23 mouse cellular contexts compared by ENCODE assay signal in the genomic region with DNA sequence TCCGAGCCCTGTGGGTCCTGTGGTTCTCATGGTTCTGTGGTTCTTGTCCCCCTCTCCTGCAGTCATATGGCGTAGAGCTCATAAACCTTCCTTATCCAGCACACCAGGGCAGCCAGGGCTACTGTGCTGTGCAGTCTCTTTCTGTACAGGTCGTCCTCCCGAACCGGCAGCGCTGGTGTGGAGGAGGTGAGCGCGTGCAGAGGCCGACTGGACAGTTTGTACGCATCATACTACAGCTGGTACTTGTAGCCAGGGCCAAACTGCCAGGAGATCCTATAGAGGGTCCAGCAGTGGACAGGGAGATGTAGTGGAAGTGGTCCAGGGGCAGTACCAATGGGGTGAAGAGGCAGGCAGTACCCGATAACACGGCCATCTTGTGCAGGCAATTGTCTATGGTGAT. TPM values are rescaled to one million over a fixed set of nuclear protein-coding genes. Genes with fewer than 3 reads are reported as not detected.
A peak's percentile ranks its signal among the peaks of the same experiment; 100 is the strongest.
DNase-seq lines count a peak whose midpoint lies in the region; ATAC-seq and TF ChIP-seq lines count a peak whose summit lies in the region.
"Had no signal": no experiment of that assay in that cellular context is flagged by ENCODE, and none has a peak within 500 bp of the region (broad histone marks: within the 10 kb centered on the region; RNA-seq: fewer than 3 reads in every experiment).

No protein-coding gene starts in this region.

- no peak for TF ChIP-seq RAD21 in MEL (IDR thresholded peaks at IDR 0.05; ENCODE audit: low read depth, low read length)

- H3K36me3 ChIP-seq in midbrain, embryonic 13.5 days = no peaks in the 10 kb centered on the region
- H3K36me3 ChIP-seq in midbrain, embryonic 10.5 days = no peaks in the 10 kb centered on the region
- no peaks in the 10 kb centered on the region for H3K36me3 ChIP-seq in MEL (ENCODE audit: control insufficient read depth in 1 of 2, insufficient read depth in 2 of 2, low read length in 2 of 2)
- H3K36me3 ChIP-seq: embryonic facial prominence, embryonic 10.5 days; embryonic facial prominence, embryonic 13.5 days; forebrain, embryonic 12.5 days; forebrain, embryonic 15.5 days had no signal

- H3K27ac ChIP-seq in midbrain, embryonic 13.5 days = no peak overlapping the region
- no peak overlapping the region for H3K27ac ChIP-seq in midbrain, embryonic 10.5 days (replicated peaks)
- H3K27ac ChIP-seq in MEL (ENCODE audit: control insufficient read depth, low read depth, low read length) = no peak overlapping the region
- H3K27ac ChIP-seq: embryonic facial prominence, embryonic 10.5 days; embryonic facial prominence, embryonic 13.5 days; forebrain, embryonic 12.5 days; forebrain, embryonic 15.5 days; heart, adult 2 months; hindbrain, embryonic 14.5 days; hindbrain, postnatal 0 days had no signal

- H3K9me3 ChIP-seq in midbrain, embryonic 13.5 days = no peaks in the 10 kb centered on the region
- H3K9me3 ChIP-seq in midbrain, embryonic 10.5 days (replicated peaks) = no peaks in the 10 kb centered on the region
- H3K9me3 ChIP-seq in MEL (replicated peaks; ENCODE audit: insufficient read depth, low read length) = no peaks in the 10 kb centered on the region
- H3K9me3 ChIP-seq: embryonic facial prominence, embryonic 10.5 days; embryonic facial prominence, embryonic 13.5 days; forebrain, embryonic 12.5 days; forebrain, embryonic 15.5 days had no signal

- TF ChIP-seq CTCF in MEL (IDR thresholded peaks at IDR 0.05 in 2 of 3, conservative IDR thresholded peaks at IDR 0.05 in 1 of 3; ENCODE audit: control insufficient read depth in 1 of 3, insufficient read depth in 1 of 3, low read depth in 2 of 3, low read length in 3 of 3, poor library complexity in 1 of 3, severe bottlenecking in 1 of 3) = no peak

- peak; percentile 0 for DNase-seq in adrenal gland, postnatal 25 days
- DNase-seq in adrenal gland, postnatal 14 days = no peak
- DNase-seq in gastrocnemius, postnatal 14 days = peak; percentile 2
- no peak for DNase-seq in gastrocnemius, postnatal 36 days
- DNase-seq in midbrain, embryonic 10.5 days (ENCODE audit: low spot score) = no peak
- DNase-seq in MEL (ENCODE audit: low read depth, low spot score) = no peak
- DNase-seq: adrenal gland, postnatal 10 days; cerebellum, adult 11-12 months; cerebellum, adult 8-10 months; embryo, embryonic 11 days; heart, adult 2 months had no signal

- no peak for TF ChIP-seq POLR2A in MEL (IDR thresholded peaks at IDR 0.05; ENCODE audit: control insufficient read depth in 1 of 2, insufficient read depth in 1 of 2, low read depth in 1 of 2, low read length in 2 of 2, poor library complexity in 1 of 2)

- intact Hi-C loops in gastrocnemius, postnatal 14 days (cut with DNase I; ENCODE audit: low total_unique reads) = no loop called here
- intact Hi-C loops in gastrocnemius, postnatal 36 days (cut with DNase I) = no loop called here

- 87% methylated on average over 12 of the region's 12 CpGs for WGBS in midbrain, embryonic 13.5 days
- WGBS in midbrain, embryonic 10.5 days = 88% methylated on average over 12 of the region's 12 CpGs

- H3K27me3 ChIP-seq in midbrain, embryonic 13.5 days = no peaks in the 10 kb centered on the region; the same call in 1 of the 2 replicates
- H3K27me3 ChIP-seq in midbrain, embryonic 10.5 days (ENCODE audit: low read depth, poor library complexity, severe bottlenecking) = no peaks in the 10 kb centered on the region
- H3K27me3 ChIP-seq in MEL (ENCODE audit: control insufficient read depth in 1 of 2, insufficient read depth in 2 of 2, low read length in 2 of 2) = peaks cover 32 to 34% of the 10 kb centered on the region in 2 experiments
- H3K27me3 ChIP-seq: embryonic facial prominence, embryonic 13.5 days; forebrain, embryonic 12.5 days; forebrain, embryonic 15.5 days; Patski had no signal

- no peak for ATAC-seq in midbrain, embryonic 13.5 days
- ATAC-seq: forebrain, embryonic 15.5 days; hindbrain, postnatal 0 days; inflammation-experienced regulatory T-cells, adult 6 months; intestine, embryonic 16.5 days; Patski had no signal

- TF ChIP-seq EP300 in MEL (IDR thresholded peaks at IDR 0.05; ENCODE audit: low read depth in 1 of 2, low read length in 2 of 2) = no peak

- peaks cover 26% of the 10 kb centered on the region for H3K4me1 ChIP-seq in midbrain, embryonic 13.5 days (replicated peaks)
- peaks cover 18% of the 10 kb centered on the region for H3K4me1 ChIP-seq in midbrain, embryonic 10.5 days
- H3K4me1 ChIP-seq in MEL (ENCODE audit: control insufficient read depth in 1 of 2, insufficient read depth in 2 of 2, low read length in 2 of 2) = peaks cover 0 to 6% of the 10 kb centered on the region in 2 experiments; a peak in 3 of 4 replicates

- H3K4me3 ChIP-seq in midbrain, embryonic 13.5 days (replicated peaks) = no peak overlapping the region
- no peak overlapping the region for H3K4me3 ChIP-seq in midbrain, embryonic 10.5 days
- no peak overlapping the region for H3K4me3 ChIP-seq in MEL (ENCODE audit: control insufficient read depth in 1 of 2, insufficient read depth in 1 of 2, low read depth in 2 of 2, low read length in 2 of 2)
- H3K4me3 ChIP-seq: embryonic facial prominence, embryonic 10.5 days; embryonic facial prominence, embryonic 13.5 days; erythroblast, embryonic 14.5 days; forebrain, embryonic 12.5 days; forebrain, embryonic 15.5 days; heart, adult 2 months had no signal

- H3K79me2 ChIP-seq in MEL (ENCODE audit: control insufficient read depth, insufficient read depth, low read length, poor library complexity) = no peaks in the 10 kb centered on the region

- no peak overlapping the region for H3K4me2 ChIP-seq in midbrain, embryonic 13.5 days (replicated peaks)
- H3K4me2 ChIP-seq: embryonic facial prominence, embryonic 13.5 days; forebrain, embryonic 12.5 days; forebrain, embryonic 15.5 days; heart, embryonic 11.5 days; hindbrain, embryonic 14.5 days had no signal

- H3K9ac ChIP-seq in midbrain, embryonic 13.5 days (replicated peaks) = peak overlapping the region; percentile 32; the same call in 1 of the 2 replicates
- no peak overlapping the region for H3K9ac ChIP-seq in MEL (ENCODE audit: control insufficient read depth, low read depth, low read length, poor library complexity, severe bottlenecking)
- H3K9ac ChIP-seq: embryonic facial prominence, embryonic 13.5 days; forebrain, embryonic 12.5 days; forebrain, embryonic 15.5 days had no signal

TF ChIP-seq in MEL, 35 proteins besides CTCF, POLR2A, EP300 and RAD21 (continues in another document):
- no peak for TF ChIP-seq TAL1 (IDR thresholded peaks at IDR 0.05; ENCODE audit: low read length)
- no peak for TF ChIP-seq ZC3H11A (IDR thresholded peaks at IDR 0.05; ENCODE audit: low read depth, low read length)
- no peak for TF ChIP-seq MAX (IDR thresholded peaks at IDR 0.05; ENCODE audit: low read length)
- TF ChIP-seq TCF12 (IDR thresholded peaks at IDR 0.05; ENCODE audit: low read depth, low read length) = no peak
- no peak for TF ChIP-seq ELF1 (IDR thresholded peaks at IDR 0.05; ENCODE audit: low read depth, low read length)
- 0 out of 2 replicates have a peak, but pooled peaks have one; percentile 74 for TF ChIP-seq POLR2AphosphoS5 (IDR thresholded peaks at IDR 0.05; ENCODE audit: borderline replicate concordance, low read depth, low read length)
- no peak for TF ChIP-seq ZMIZ1 (IDR thresholded peaks at IDR 0.05; ENCODE audit: low read depth, low read length)

RNA-seq across cellular contexts. Expression of a gene that starts 9.5 kb away (rescaled TPM):
- 6.4 and 6.8 TPM in 2 replicates for total RNA-seq in adrenal gland, postnatal 25 days (2021)
- total RNA-seq in adrenal gland, postnatal 14 days (2021) = 6.4 and 19.9 TPM in 2 replicates
- total RNA-seq in gastrocnemius, postnatal 14 days (2021) = 1 to 10 TPM; 3.2 to 4.1 TPM
- total RNA-seq in gastrocnemius, postnatal 36 days (2021) = 1 to 10 TPM; 2.3 to 3.0 TPM
- 5.2 and 6.4 TPM in 2 replicates for polyA plus RNA-seq in midbrain, embryonic 13.5 days (2015; fragmentation: Nextera tagmentation; extraction: Ambion mirVana)
- 3.7 and 5.7 TPM in 2 replicates for polyA plus RNA-seq in midbrain, embryonic 10.5 days (2016; fragmentation: Nextera tagmentation; extraction: Ambion mirVana)
- 9.7 and 9.8 TPM in 2 replicates for total RNA-seq in MEL (2012; rRNA removed)
- polyA plus RNA-seq in MEL (2012; ENCODE audit: insufficient read depth in 1 of 2, insufficient read length in 2 of 2, low read depth in 1 of 2, low replicate concordance in 2 of 2, missing spikeins in 1 of 2) = 10 to 100 TPM in 1 of 2 experiments, not detected in 1; 16.4 TPM

RNA-seq across cellular contexts. Expression of a gene that starts 30.7 kb away (rescaled TPM):
- 42.4 and 58.1 TPM in 2 replicates for total RNA-seq in adrenal gland, postnatal 25 days (2021)
- total RNA-seq in adrenal gland, postnatal 14 days (2021) = 29.1 and 33.0 TPM in 2 replicates
- 10 to 100 TPM; 10.9 to 14.4 TPM for total RNA-seq in gastrocnemius, postnatal 14 days (2021)
- 10 to 100 TPM; 11.2 to 12.3 TPM for total RNA-seq in gastrocnemius, postnatal 36 days (2021)
- polyA plus RNA-seq in midbrain, embryonic 13.5 days (2015; fragmentation: Nextera tagmentation; extraction: Ambion mirVana) = 20.2 and 22.0 TPM in 2 replicates
- 3.3 and 4.3 TPM in 2 replicates for polyA plus RNA-seq in midbrain, embryonic 10.5 days (2016; fragmentation: Nextera tagmentation; extraction: Ambion mirVana)
- total RNA-seq in MEL (2012; rRNA removed) = 40.0 and 49.7 TPM in 2 replicates
- 10 to 100 TPM in 1 of 2 experiments, not detected in 1; 64.0 TPM for polyA plus RNA-seq in MEL (2012; ENCODE audit: insufficient read depth in 1 of 2, insufficient read length in 2 of 2, low read depth in 1 of 2, low replicate concordance in 2 of 2, missing spikeins in 1 of 2)

RNA-seq across cellular contexts. Expression of a gene that starts 51.5 kb away (rescaled TPM):
- total RNA-seq in adrenal gland, postnatal 25 days (2021) = 5.1 and 5.7 TPM in 2 replicates
- 7.2 and 9.6 TPM in 2 replicates for total RNA-seq in adrenal gland, postnatal 14 days (2021)
- 10 to 100 TPM in 1 of 2 experiments, 1 to 10 TPM in 1; 7.8 to 11.3 TPM for total RNA-seq in gastrocnemius, postnatal 14 days (2021)
- total RNA-seq in gastrocnemius, postnatal 36 days (2021) = 1 to 10 TPM; 5.0 to 7.0 TPM
- 0.31 and 0.37 TPM in 2 replicates for polyA plus RNA-seq in midbrain, embryonic 13.5 days (2015; fragmentation: Nextera tagmentation; extraction: Ambion mirVana)
- 0.06 and 0.11 TPM in 2 replicates for polyA plus RNA-seq in midbrain, embryonic 10.5 days (2016; fragmentation: Nextera tagmentation; extraction: Ambion mirVana)
- 1.2 and 2.6 TPM in 2 replicates for total RNA-seq in MEL (2012; rRNA removed)
- 10 to 100 TPM in 1 of 2 experiments, not detected in 1; 11.4 TPM for polyA plus RNA-seq in MEL (2012; ENCODE audit: insufficient read depth in 1 of 2, insufficient read length in 2 of 2, low read depth in 1 of 2, low replicate concordance in 2 of 2, missing spikeins in 1 of 2)
- polyA plus RNA-seq: inflammation-experienced regulatory T-cells, adult 6 months had no signal

RNA-seq across cellular contexts. Expression of a gene that starts 57.8 kb away (rescaled TPM):
- total RNA-seq in adrenal gland, postnatal 25 days (2021) = 7.7 and 10.0 TPM in 2 replicates
- total RNA-seq in adrenal gland, postnatal 14 days (2021) = 3.4 and 5.6 TPM in 2 replicates
- total RNA-seq in gastrocnemius, postnatal 14 days (2021) = under 1 TPM; 0.62 to 0.73 TPM
- total RNA-seq in gastrocnemius, postnatal 36 days (2021) = under 1 TPM; 0.31 to 0.64 TPM
- polyA plus RNA-seq in midbrain, embryonic 13.5 days (2015; fragmentation: Nextera tagmentation; extraction: Ambion mirVana) = 19.4 and 22.7 TPM in 2 replicates
- 13.7 and 14.4 TPM in 2 replicates for polyA plus RNA-seq in midbrain, embryonic 10.5 days (2016; fragmentation: Nextera tagmentation; extraction: Ambion mirVana)
- total RNA-seq in MEL (2012; rRNA removed) = 11.2 and 15.2 TPM in 2 replicates
- 10 to 100 TPM in 1 of 2 experiments, not detected in 1; 21.4 TPM for polyA plus RNA-seq in MEL (2012; ENCODE audit: insufficient read depth in 1 of 2, insufficient read length in 2 of 2, low read depth in 1 of 2, low replicate concordance in 2 of 2, missing spikeins in 1 of 2)
- polyA plus RNA-seq: erythroblast, embryonic 14.5 days had no signal

Comparison
In these comparisons a context has a peak if more than half of its experiments do, and no peak if none do; other contexts are left out.
1. DNase-seq: peak in adrenal gland, postnatal 25 days (single experiment) and gastrocnemius, postnatal 14 days (single experiment); none in adrenal gland, postnatal 14 days (single experiment), gastrocnemius, postnatal 36 days (0 of 2), midbrain, embryonic 10.5 days (single experiment) and MEL (single experiment).